Mouse (Mus musculus): Measurements from ENCODE around the gene Rdh8. TPM values are rescaled to one million over a fixed set of nuclear protein-coding genes. Genes with fewer than 3 reads are reported as not detected.

Gene Rdh8
- polyA plus RNA-seq, 1 experiment from 2014 or later: not detected

DNA sequence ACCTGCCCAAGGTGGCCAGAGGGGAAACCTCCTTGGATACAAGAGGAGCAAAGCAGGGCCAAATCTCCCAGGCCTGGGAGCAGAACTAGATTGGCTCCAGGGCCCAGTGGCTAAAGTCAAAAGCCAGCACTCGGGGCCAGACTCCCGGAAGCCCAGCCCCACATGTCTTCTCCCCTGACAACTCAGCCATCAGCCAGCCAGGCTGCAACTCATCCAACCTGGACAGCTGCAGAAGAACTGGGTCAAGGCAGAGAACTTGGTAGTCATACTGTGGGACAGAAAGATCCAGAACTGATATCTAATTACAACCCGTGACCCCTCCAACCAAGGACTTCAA lies 13.2 kb upstream of the Rdh8 start:
- WGBS: 86% methylated on average over 3 of the region's 3 CpGs
- no peak overlapping the region for H3K9ac ChIP-seq (ENCODE audit: low read length)
- no peak for ATAC-seq (ENCODE audit: insufficient number of reproducible peaks, low FRiP score, low TSS enrichment, low read depth)

GRCm38 (mm10) chr9:20805706-20806105 lies 12.6 kb upstream of the Rdh8 start:
- Histone ChIP-seq H3K4me1 (ENCODE audit: control insufficient read depth, insufficient read depth, low read length) (no peaks in the 10 kb centered on the region), H3K27me3 (ENCODE audit: control insufficient read depth, insufficient read depth, low read length) (no peaks in the 10 kb centered on the region), H3K9ac (ENCODE audit: low read length) (no peak overlapping the region), H3K27ac (replicated peaks; ENCODE audit: low read depth, low read length) (no peak overlapping the region), H3K4me3 (ENCODE audit: low read depth, low read length) (no peak overlapping the region), H3K9me3 (ENCODE audit: control insufficient read depth, low read length) (peaks cover 3% of the 10 kb centered on the region; the same call in 1 of the 2 replicates), H3K36me3 (ENCODE audit: control insufficient read depth, insufficient read depth, low read length) (no peaks in the 10 kb centered on the region), H3K4me2 (ENCODE audit: low read depth, severe bottlenecking) (no peak overlapping the region)
- ATAC-seq (ENCODE audit: insufficient number of reproducible peaks, low FRiP score, low TSS enrichment, low read depth): no peak
- WGBS: 46% methylated on average over 5 of the region's 5 CpGs
- no peak for DNase-seq (ENCODE audit: low spot score)

More for the DNA sequence above, 13.2 kb upstream of the Rdh8 start:
- Histone ChIP-seq H3K4me2 (ENCODE audit: low read depth, severe bottlenecking) (no peak overlapping the region), H3K4me3 (ENCODE audit: low read depth, low read length) (no peak overlapping the region), H3K4me1 (ENCODE audit: control insufficient read depth, insufficient read depth, low read length) (no peaks in the 10 kb centered on the region), H3K9me3 (ENCODE audit: control insufficient read depth, low read length) (peaks cover 3% of the 10 kb centered on the region; the same call in 1 of the 2 replicates), H3K27ac (replicated peaks; ENCODE audit: low read depth, low read length) (no peak overlapping the region), H3K36me3 (ENCODE audit: control insufficient read depth, insufficient read depth, low read length) (no peaks in the 10 kb centered on the region), H3K27me3 (ENCODE audit: control insufficient read depth, insufficient read depth, low read length) (no peaks in the 10 kb centered on the region)
- DNase-seq (ENCODE audit: low spot score): no peak

DNA sequence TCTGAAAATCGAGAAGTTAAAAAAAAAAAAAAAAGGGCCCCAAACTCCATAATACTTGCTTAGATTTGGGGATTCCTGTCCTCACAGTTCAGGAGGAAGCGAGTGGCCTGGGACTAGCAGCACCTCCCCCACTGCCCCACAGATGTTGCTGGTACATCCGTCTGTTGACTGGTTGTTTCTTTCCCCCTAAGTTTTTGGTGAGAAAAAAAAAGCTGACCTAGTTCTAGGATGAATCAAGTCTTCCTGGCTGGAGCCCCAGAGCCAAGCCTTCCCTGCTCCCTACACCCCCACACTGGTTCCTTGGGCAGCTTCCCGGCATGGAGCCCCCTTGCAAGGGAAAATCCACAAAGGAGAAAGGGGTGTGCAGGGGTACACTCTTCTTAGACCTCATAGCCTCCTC lies 8.0 kb upstream of the Rdh8 start:
- 53% methylated on average over 4 of the region's 4 CpGs for WGBS

DNA sequence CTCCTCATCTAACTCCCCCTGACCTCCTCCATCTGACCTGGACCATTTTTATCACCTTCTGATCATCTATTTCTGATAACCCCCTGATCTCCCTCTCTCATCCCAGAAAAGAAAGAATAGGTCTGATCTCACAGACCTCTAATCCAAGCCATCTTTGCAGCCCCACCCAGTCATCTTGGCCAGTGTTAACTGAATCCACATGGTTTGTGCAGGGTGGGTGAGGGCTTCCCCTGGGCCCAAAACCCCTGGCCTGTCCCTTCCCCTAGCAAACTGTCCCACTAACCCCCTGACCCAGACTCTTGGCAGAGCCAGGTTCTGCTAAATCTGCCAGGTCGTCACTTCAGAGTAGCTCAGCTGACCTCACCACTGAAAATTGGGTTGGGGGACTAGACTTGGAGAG lies 7.5 kb upstream of the Rdh8 start:
- Histone ChIP-seq H3K36me3 (ENCODE audit: control insufficient read depth, insufficient read depth, low read length) (no peaks in the 10 kb centered on the region), H3K4me3 (ENCODE audit: low read depth, low read length) (no peak overlapping the region), H3K27ac (replicated peaks; ENCODE audit: low read depth, low read length) (no peak overlapping the region), H3K4me1 (ENCODE audit: control insufficient read depth, insufficient read depth, low read length) (no peaks in the 10 kb centered on the region), H3K27me3 (ENCODE audit: control insufficient read depth, insufficient read depth, low read length) (0 out of 2 replicates have a peak, but pooled peaks cover 4% of the 10 kb centered on the region), H3K4me2 (ENCODE audit: low read depth, severe bottlenecking) (no peak overlapping the region), H3K9me3 (ENCODE audit: control insufficient read depth, low read length) (no peaks in the 10 kb centered on the region), H3K9ac (ENCODE audit: low read length) (no peak overlapping the region)
- DNase-seq (ENCODE audit: low spot score): no peak
- ATAC-seq (ENCODE audit: insufficient number of reproducible peaks, low FRiP score, low TSS enrichment, low read depth): no peak
- WGBS: 50% methylated on average over 1 of the region's 1 CpGs

More for the DNA sequence above, 8.0 kb upstream of the Rdh8 start:
- no peaks in the 10 kb centered on the region for H3K36me3 ChIP-seq (ENCODE audit: control insufficient read depth, insufficient read depth, low read length)
- H3K27ac ChIP-seq (replicated peaks; ENCODE audit: low read depth, low read length): no peak overlapping the region
- DNase-seq (ENCODE audit: low spot score) (no peak), ATAC-seq (ENCODE audit: insufficient number of reproducible peaks, low FRiP score, low TSS enrichment, low read depth) (no peak)
- H3K9me3 ChIP-seq (ENCODE audit: control insufficient read depth, low read length): no peaks in the 10 kb centered on the region
- H3K4me2 ChIP-seq (ENCODE audit: low read depth, severe bottlenecking): no peak overlapping the region
- no peaks in the 10 kb centered on the region for H3K4me1 ChIP-seq (ENCODE audit: control insufficient read depth, insufficient read depth, low read length)
- H3K27me3 ChIP-seq (ENCODE audit: control insufficient read depth, insufficient read depth, low read length): 0 out of 2 replicates have a peak, but pooled peaks cover 4% of the 10 kb centered on the region
- H3K4me3 ChIP-seq (ENCODE audit: low read depth, low read length): no peak overlapping the region
- no peak overlapping the region for H3K9ac ChIP-seq (ENCODE audit: low read length)

- Histone ChIP-seq H3K27me3 (ENCODE audit: control insufficient read depth, insufficient read depth, low read length) (0 out of 2 replicates have a peak, but pooled peaks cover 4% of the 10 kb centered on the region), H3K4me1 (ENCODE audit: control insufficient read depth, insufficient read depth, low read length) (no peaks in the 10 kb centered on the region), H3K9me3 (ENCODE audit: control insufficient read depth, low read length) (no peaks in the 10 kb centered on the region), H3K4me3 (ENCODE audit: low read depth, low read length) (no peak overlapping the region), H3K36me3 (ENCODE audit: control insufficient read depth, insufficient read depth, low read length) (no peaks in the 10 kb centered on the region), H3K9ac (ENCODE audit: low read length) (no peak overlapping the region), H3K27ac (replicated peaks; ENCODE audit: low read depth, low read length) (no peak overlapping the region), H3K4me2 (ENCODE audit: low read depth, severe bottlenecking) (no peak overlapping the region)
- ATAC-seq (ENCODE audit: insufficient number of reproducible peaks, low FRiP score, low TSS enrichment, low read depth) (no peak), DNase-seq (ENCODE audit: low spot score) (peak; percentile 79)
- 13% methylated on average over 19 of the region's 19 CpGs for WGBS
Observed at GRCm38 (mm10) chr9:20812537-20813271, 5.6 kb upstream of the Rdh8 start.

DNA sequence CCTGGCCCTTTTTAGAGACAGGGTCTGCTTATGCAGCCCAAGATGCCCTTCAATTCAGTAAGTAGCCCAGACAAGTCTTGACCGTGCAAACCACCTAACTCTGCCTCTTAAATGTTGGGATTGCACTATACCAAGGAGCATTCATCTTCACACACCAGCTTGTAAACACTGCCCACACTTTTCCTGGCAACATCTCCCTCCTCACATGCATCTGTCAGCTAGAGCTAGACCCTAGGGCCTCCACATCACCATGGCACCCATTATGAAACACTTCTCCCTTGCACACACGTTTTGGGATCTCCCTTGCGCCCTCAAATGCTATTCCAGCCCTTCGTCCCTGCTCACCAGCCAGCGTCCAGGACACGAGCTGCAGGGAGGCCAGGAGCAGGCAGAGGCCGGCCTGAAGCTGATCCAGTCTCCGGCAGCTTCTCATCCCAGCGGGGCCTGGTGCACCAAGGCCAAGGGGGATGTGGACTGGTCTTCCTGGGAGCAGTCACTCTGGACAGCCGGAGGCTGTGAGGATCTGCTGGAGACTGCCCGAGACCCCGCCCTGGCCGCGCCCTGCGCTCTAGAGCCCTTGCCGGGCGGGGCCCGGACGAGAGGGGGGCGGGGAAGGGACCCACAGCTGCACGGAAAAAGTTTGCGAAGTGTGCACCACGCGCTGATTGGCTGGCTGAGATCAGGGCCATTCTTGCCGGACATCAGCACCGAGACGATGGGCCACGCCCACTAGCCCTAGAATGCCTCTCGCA lies 3.6 kb upstream of the Rdh8 start, which contains the start of gene Col5a3:
TSS of gene Col5a3 (minus strand) at position 547 of the 752 bp plus-strand sequence.
- H3K36me3 ChIP-seq (ENCODE audit: control insufficient read depth, insufficient read depth, low read length): no peaks in the 10 kb centered on the region
- H3K27ac ChIP-seq (replicated peaks; ENCODE audit: low read depth, low read length): no peak within 1 kb of the TSS
- H3K4me1 ChIP-seq (ENCODE audit: control insufficient read depth, insufficient read depth, low read length): no peaks in the 10 kb centered on the region
- 0 out of 2 replicates have a peak, but pooled peaks cover 4% of the 10 kb centered on the region for H3K27me3 ChIP-seq (ENCODE audit: control insufficient read depth, insufficient read depth, low read length)
- ATAC-seq (ENCODE audit: insufficient number of reproducible peaks, low FRiP score, low TSS enrichment, low read depth) (peak; percentile 72), DNase-seq (ENCODE audit: low spot score) (peak; percentile 57)
- no peak within 1 kb of the TSS for H3K4me3 ChIP-seq (ENCODE audit: low read depth, low read length)
- no peaks in the 10 kb centered on the region for H3K9me3 ChIP-seq (ENCODE audit: control insufficient read depth, low read length)
- H3K9ac ChIP-seq (ENCODE audit: low read length): no peak within 1 kb of the TSS
- peak within 1 kb of the TSS; percentile 29; the same call in 1 of the 2 replicates for H3K4me2 ChIP-seq (ENCODE audit: low read depth, severe bottlenecking)
- WGBS: 5% methylated on average over 29 of the region's 29 CpGs

- WGBS: 85% methylated on average over 5 of the region's 5 CpGs
- no peak overlapping the region for H3K4me3 ChIP-seq (ENCODE audit: low read depth, low read length)
- H3K27ac ChIP-seq (replicated peaks; ENCODE audit: low read depth, low read length): no peak overlapping the region
- H3K27me3 ChIP-seq (ENCODE audit: control insufficient read depth, insufficient read depth, low read length): no peaks in the 10 kb centered on the region
- no peak overlapping the region for H3K4me2 ChIP-seq (ENCODE audit: low read depth, severe bottlenecking)
- H3K9me3 ChIP-seq (ENCODE audit: control insufficient read depth, low read length): no peaks in the 10 kb centered on the region
- ATAC-seq (ENCODE audit: insufficient number of reproducible peaks, low FRiP score, low TSS enrichment, low read depth) (no peak), DNase-seq (ENCODE audit: low spot score) (no peak)
- H3K36me3 ChIP-seq (ENCODE audit: control insufficient read depth, insufficient read depth, low read length): no peaks in the 10 kb centered on the region
- no peak overlapping the region for H3K9ac ChIP-seq (ENCODE audit: low read length)
- H3K4me1 ChIP-seq (ENCODE audit: control insufficient read depth, insufficient read depth, low read length): no peaks in the 10 kb centered on the region
Observed at GRCm38 (mm10) chr9:20820001-20820400, 1.7 kb downstream of the Rdh8 start.

- Histone ChIP-seq H3K9me3 (ENCODE audit: control insufficient read depth, low read length) (no peaks in the 10 kb centered on the region), H3K36me3 (ENCODE audit: control insufficient read depth, insufficient read depth, low read length) (no peaks in the 10 kb centered on the region), H3K4me2 (ENCODE audit: low read depth, severe bottlenecking) (no peak overlapping the region), H3K27ac (replicated peaks; ENCODE audit: low read depth, low read length) (no peak overlapping the region), H3K9ac (ENCODE audit: low read length) (no peak overlapping the region), H3K27me3 (ENCODE audit: control insufficient read depth, insufficient read depth, low read length) (no peaks in the 10 kb centered on the region), H3K4me1 (ENCODE audit: control insufficient read depth, insufficient read depth, low read length) (no peaks in the 10 kb centered on the region), H3K4me3 (ENCODE audit: low read depth, low read length) (no peak overlapping the region)
- 89% methylated on average over 3 of the region's 3 CpGs for WGBS
- DNase-seq (ENCODE audit: low spot score) (no peak), ATAC-seq (ENCODE audit: insufficient number of reproducible peaks, low FRiP score, low TSS enrichment, low read depth) (no peak)
Observed at GRCm38 (mm10) chr9:20822821-20823220, 4.5 kb downstream of the Rdh8 start.
